ENCODE assay signal across 8 mouse cellular contexts in genomic region chr17:5227950-5228615, GRCm38 (mm10).
DNase-seq lines count a peak whose midpoint lies in the region; ATAC-seq lines count a peak whose summit lies in the region.

No protein-coding gene starts in this region.

- no peak for DNase-seq in embryonic facial prominence, embryonic 10.5 days (ENCODE audit: low spot score)
- peak; percentile 89 for DNase-seq in brain, adult 2 months (ENCODE audit: low read depth, low spot score)
- no peak for DNase-seq in limb, embryonic 11.5 days (ENCODE audit: low spot score)
- no peak for DNase-seq in adrenal gland, adult 18-20 months (ENCODE audit: low spot score in 2 of 2)
- no peak for DNase-seq in adrenal gland, postnatal 14 days
- no peak for DNase-seq in T-cell, adult 2 months (ENCODE audit: low spot score)

- 60% methylated on average over 14 of the region's 14 CpGs for WGBS in embryonic facial prominence, embryonic 13.5 days
- 87% methylated on average over 14 of the region's 14 CpGs for WGBS in embryonic facial prominence, embryonic 10.5 days
- 54% methylated on average over 14 of the region's 14 CpGs for whole genome bisulfite sequencing in forebrain, embryonic 12.5 days
- 63% methylated on average over 14 of the region's 14 CpGs for WGBS in limb, embryonic 11.5 days

- H3K4me3 ChIP-seq in embryonic facial prominence, embryonic 13.5 days: no peak overlapping the region
- H3K4me3 ChIP-seq in embryonic facial prominence, embryonic 10.5 days: no peak overlapping the region
- H3K4me3 ChIP-seq in forebrain, embryonic 12.5 days (replicated peaks): no peak overlapping the region
- no peak overlapping the region for H3K4me3 ChIP-seq in limb, embryonic 11.5 days (ENCODE audit: low read depth, low read length)

- no peaks in the 10 kb centered on the region for H3K9me3 ChIP-seq in embryonic facial prominence, embryonic 13.5 days
- H3K9me3 ChIP-seq in embryonic facial prominence, embryonic 10.5 days: no peaks in the 10 kb centered on the region
- H3K9me3 ChIP-seq in forebrain, embryonic 12.5 days: no peaks in the 10 kb centered on the region
- no peaks in the 10 kb centered on the region for H3K9me3 ChIP-seq in limb, embryonic 11.5 days (ENCODE audit: control insufficient read depth, low read length)

- peak overlapping the region; percentile 28 for H3K27ac ChIP-seq in embryonic facial prominence, embryonic 13.5 days
- H3K27ac ChIP-seq in embryonic facial prominence, embryonic 10.5 days (replicated peaks): no peak overlapping the region
- H3K27ac ChIP-seq in forebrain, embryonic 12.5 days: peak overlapping the region; percentile 56; the same call in 1 of the 2 replicates
- H3K27ac ChIP-seq in limb, embryonic 11.5 days (replicated peaks; ENCODE audit: low read depth, low read length): 0 out of 2 replicates have a peak overlapping the region, but pooled peaks have one; percentile 21

- peaks cover 71% of the 10 kb centered on the region for H3K4me1 ChIP-seq in embryonic facial prominence, embryonic 13.5 days
- H3K4me1 ChIP-seq in embryonic facial prominence, embryonic 10.5 days: peaks cover 66% of the 10 kb centered on the region
- peaks cover 23% of the 10 kb centered on the region for H3K4me1 ChIP-seq in forebrain, embryonic 12.5 days
- peaks cover 72% of the 10 kb centered on the region for H3K4me1 ChIP-seq in limb, embryonic 11.5 days (ENCODE audit: control insufficient read depth, insufficient read depth, low read length)

- H3K9ac ChIP-seq in embryonic facial prominence, embryonic 13.5 days: no peak overlapping the region
- no peak overlapping the region for H3K9ac ChIP-seq in forebrain, embryonic 12.5 days
- no peak overlapping the region for H3K9ac ChIP-seq in limb, embryonic 11.5 days (ENCODE audit: low read length)

- ATAC-seq in embryonic facial prominence, embryonic 13.5 days (ENCODE audit: insufficient number of reproducible peaks, insufficient read depth, low FRiP score, low TSS enrichment, low read depth): no peak
- ATAC-seq in forebrain, embryonic 12.5 days (ENCODE audit: low FRiP score): 0 out of 2 replicates have a peak, but pooled peaks have one; percentile 47
- no peak for ATAC-seq in limb, embryonic 11.5 days (ENCODE audit: insufficient number of reproducible peaks, low FRiP score, low TSS enrichment, low read depth)

- no peaks in the 10 kb centered on the region for H3K36me3 ChIP-seq in embryonic facial prominence, embryonic 13.5 days
- H3K36me3 ChIP-seq in embryonic facial prominence, embryonic 10.5 days (replicated peaks): no peaks in the 10 kb centered on the region
- H3K36me3 ChIP-seq in forebrain, embryonic 12.5 days (replicated peaks): no peaks in the 10 kb centered on the region
- H3K36me3 ChIP-seq in limb, embryonic 11.5 days (ENCODE audit: control insufficient read depth, insufficient read depth, low read length): no peaks in the 10 kb centered on the region

- no peaks in the 10 kb centered on the region for H3K27me3 ChIP-seq in embryonic facial prominence, embryonic 13.5 days
- no peaks in the 10 kb centered on the region for H3K27me3 ChIP-seq in embryonic facial prominence, embryonic 10.5 days (replicated peaks; ENCODE audit: low read depth, poor library complexity, severe bottlenecking)
- H3K27me3 ChIP-seq in forebrain, embryonic 12.5 days: no peaks in the 10 kb centered on the region
- H3K27me3 ChIP-seq in limb, embryonic 11.5 days (ENCODE audit: control insufficient read depth, insufficient read depth, low read length): no peaks in the 10 kb centered on the region

- H3K4me2 ChIP-seq in embryonic facial prominence, embryonic 13.5 days: no peak overlapping the region
- no peak overlapping the region for H3K4me2 ChIP-seq in forebrain, embryonic 12.5 days
- H3K4me2 ChIP-seq in limb, embryonic 11.5 days (ENCODE audit: low read depth, severe bottlenecking): no peak overlapping the region
